Mouse (Mus musculus): Measurements from ENCODE around the gene Gcm2. TPM values are rescaled to one million over a fixed set of nuclear protein-coding genes. Genes with fewer than 3 reads are reported as not detected.

The Gcm2 gene
- total RNA-seq, 2 experiments from 2014 or later, result not detected

- ATAC-seq (replicated peaks; ENCODE audit: poor library complexity), result no peak
Measured at GRCm38 (mm10) chr13:41080700-41081099, 30.1 kb downstream of the Gcm2 start.

- no peak for ATAC-seq (replicated peaks; ENCODE audit: poor library complexity)
Measured at GRCm38 (mm10) chr13:41079859-41080258, 31.0 kb downstream of the Gcm2 start.

- ATAC-seq (replicated peaks; ENCODE audit: poor library complexity), result peak; percentile 94
Measured at GRCm38 (mm10) chr13:41079421-41079780, 31.4 kb downstream of the Gcm2 start, which contains the start of gene Mak. Mak (minus strand) TSS chr13:41079706.

DNA sequence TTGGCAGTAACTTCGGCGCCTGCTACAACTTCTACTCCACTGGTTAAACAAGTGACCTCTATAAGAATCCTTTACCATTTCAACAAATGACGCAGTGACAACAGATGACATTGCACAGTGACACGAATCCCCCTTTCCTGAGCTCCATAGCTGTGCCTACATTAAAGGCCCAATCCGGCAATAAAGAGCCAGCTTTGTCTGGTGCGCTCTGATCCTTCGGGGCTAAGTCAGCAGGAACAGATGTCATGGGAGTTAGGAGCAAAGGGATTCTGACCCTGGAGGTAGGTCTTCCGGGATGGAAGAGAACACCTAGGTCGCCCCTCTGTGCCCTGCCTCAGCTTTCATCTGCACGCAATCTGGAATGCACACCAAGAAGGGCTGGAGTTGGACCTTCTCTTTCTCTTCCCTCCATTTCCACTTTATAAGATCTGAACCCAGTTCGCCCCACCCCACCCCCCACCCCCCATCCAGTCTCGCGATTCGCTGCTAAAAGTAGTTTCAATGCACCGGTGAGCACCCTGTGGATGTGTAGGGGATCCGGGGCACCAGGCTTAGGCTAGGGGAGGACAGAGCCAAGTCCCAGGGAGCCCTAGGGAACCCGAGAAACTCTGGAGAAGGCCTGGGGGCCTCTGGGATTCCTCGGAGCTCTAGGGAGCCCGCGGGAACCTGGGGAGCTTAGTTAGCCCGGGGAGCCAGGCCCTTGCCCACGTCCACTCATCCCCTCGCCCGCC, 32.0 kb downstream of the Gcm2 start:
- no peak for ATAC-seq (replicated peaks; ENCODE audit: poor library complexity)

- ATAC-seq (replicated peaks; ENCODE audit: poor library complexity), result no peak
Measured at GRCm38 (mm10) chr13:41077921-41078320, 32.9 kb downstream of the Gcm2 start.

- peak; percentile 70 for ATAC-seq (replicated peaks; ENCODE audit: poor library complexity)
Measured at GRCm38 (mm10) chr13:41073819-41074218, 37.0 kb downstream of the Gcm2 start.

- ATAC-seq (replicated peaks; ENCODE audit: poor library complexity), result no peak
Measured at GRCm38 (mm10) chr13:41071617-41072016, 39.2 kb downstream of the Gcm2 start.

GRCm38 (mm10) chr13:41067618-41068017, 43.2 kb downstream of the Gcm2 start:
- no peak for ATAC-seq (replicated peaks; ENCODE audit: poor library complexity)

GRCm38 (mm10) chr13:41051965-41052364, 58.9 kb downstream of the Gcm2 start:
- no peak for ATAC-seq (replicated peaks; ENCODE audit: poor library complexity)

Other genes with a start within 250 kb of the Gcm2 start
- gene Pak1ip1, start 110.0 kb downstream of the Gcm2 start, total RNA-seq (2015), result 53.8 and 66.7 TPM in 2 replicates
- 108 and 112 TPM in 2 replicates for gene Pak1ip1, start 110.0 kb downstream of the Gcm2 start, total RNA-seq (2017)
- 206 and 216 TPM in 2 replicates for gene Tmem14c, start 94.7 kb downstream of the Gcm2 start, total RNA-seq (2015)
- gene Tmem14c, start 94.7 kb downstream of the Gcm2 start, total RNA-seq (2017), result 109 and 136 TPM in 2 replicates
- gene Mak, start 31.3 kb downstream of the Gcm2 start, total RNA-seq (2015), result 0.10 and 0.27 TPM in 2 replicates
- gene Mak, start 31.3 kb downstream of the Gcm2 start, total RNA-seq (2017), result not detected in 2 replicates
- not detected in 2 replicates for gene Sycp2l, start 3.3 kb upstream of the Gcm2 start, total RNA-seq (2015)
- not detected in 2 replicates for gene Sycp2l, start 3.3 kb upstream of the Gcm2 start, total RNA-seq (2017)
- gene Elovl2, start 109.4 kb upstream of the Gcm2 start, total RNA-seq (2015), result 0.07 TPM in 1 of 2 replicates, not detected in the other
- gene Elovl2, start 109.4 kb upstream of the Gcm2 start, total RNA-seq (2017), result 0.14 TPM in 1 of 2 replicates, not detected in the other
- 16.0 and 18.7 TPM in 2 replicates for gene Smim13, start 138.8 kb upstream of the Gcm2 start, total RNA-seq (2015)
- gene Smim13, start 138.8 kb upstream of the Gcm2 start, total RNA-seq (2017), result 11.9 and 12.8 TPM in 2 replicates
- not detected in 2 replicates for gene Gm17364, start 162.9 kb upstream of the Gcm2 start, total RNA-seq (2015)
- gene Gm17364, start 162.9 kb upstream of the Gcm2 start, total RNA-seq (2017), result not detected in 2 replicates